Mouse (Mus musculus) bone marrow macrophage, adult 2 months (primary cell): ENCODE measurements around the gene Ankmy2. TPM values are rescaled to one million over a fixed set of nuclear protein-coding genes. Genes with fewer than 3 reads are reported as not detected.

Experiments used
- H3K27ac ChIP-seq: 2 replicates; pipeline ENCODE4 v1.5.1; 2012; ENCODE audit warnings: low read depth, low read length; ENCODE audit not compliant: insufficient read depth
- H3K4me1 ChIP-seq: 2 replicates; pipeline ENCODE4 v1.6.1; 2012; ENCODE audit warnings: low read length; ENCODE audit not compliant: control insufficient read depth, insufficient read depth
- H3K4me3 ChIP-seq: 2 replicates; pipeline ENCODE4 v1.5.1; 2012; ENCODE audit warnings: mild to moderate bottlenecking, low read length, moderate library complexity; ENCODE audit not compliant: insufficient read depth
- CTCF ChIP-seq: IDR thresholded peaks from 2 replicates; pipeline ENCODE4 v1.5.1; 2012; ENCODE audit warnings: low read depth, mild to moderate bottlenecking, low read length, moderate library complexity
- POLR2A ChIP-seq: IDR thresholded peaks from 2 replicates; pipeline ENCODE4 v1.6.1; 2012; ENCODE audit warnings: mild to moderate bottlenecking, low read depth, low read length, borderline replicate concordance
- polyA plus RNA-seq: library from polyadenylated mRNA; stranded (reverse); fragments of >200 nt; gene quantifications from 2 replicates; pipeline ENCODE4 v1.2.4, GENCODE M21; 2012; ENCODE audit not compliant: missing spikeins, insufficient read depth, insufficient read length

Gene Ankmy2
- polyA plus RNA-seq, 1 experiment = 17.2 TPM

GRCm38 (mm10) chr12:36132668-36133067 is 24.2 kb upstream of the Ankmy2 start:
- no peak overlapping the region for H3K4me3 ChIP-seq
- TF ChIP-seq CTCF = no peak
- no peak for TF ChIP-seq POLR2A
- H3K4me1 ChIP-seq = peaks cover 32% of the 10 kb centered on the region
- no peak overlapping the region for H3K27ac ChIP-seq

- Histone ChIP-seq H3K4me3 (no peak overlapping the region), H3K27ac (no peak overlapping the region), H3K4me1 (peaks cover 36% of the 10 kb centered on the region)
- TF ChIP-seq POLR2A (no peak), CTCF (no peak)
These were observed 23.4 kb upstream of the Ankmy2 start for GRCm38 (mm10) chr12:36133547-36133946.

GRCm38 (mm10) chr12:36134111-36134510 is 22.8 kb upstream of the Ankmy2 start:
- TF ChIP-seq POLR2A (no peak), CTCF (no peak)
- H3K4me1 ChIP-seq = peaks cover 36% of the 10 kb centered on the region
- H3K27ac ChIP-seq = no peak overlapping the region
- no peak overlapping the region for H3K4me3 ChIP-seq

DNA sequence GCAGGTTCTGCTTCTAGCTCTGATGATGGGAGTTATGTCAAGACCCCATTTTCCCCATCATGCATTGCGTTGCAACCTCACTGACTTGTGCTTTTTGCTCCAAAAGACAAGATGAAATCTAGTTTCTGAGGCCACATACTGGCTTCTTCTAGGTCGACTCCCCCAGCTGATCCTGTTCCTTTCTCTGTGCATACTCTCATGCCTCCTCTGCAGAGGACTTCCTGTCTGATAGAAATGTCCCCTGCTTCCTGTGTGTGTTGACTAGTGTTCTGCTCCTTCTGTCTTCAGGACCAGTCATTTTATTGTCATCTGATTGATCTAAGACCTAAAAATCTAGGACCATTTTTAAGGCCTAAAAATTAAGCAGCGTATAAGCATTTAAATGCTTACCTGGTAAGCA is 21.5 kb upstream of the Ankmy2 start:
- TF ChIP-seq CTCF (no peak), POLR2A (no peak)
- no peak overlapping the region for H3K27ac ChIP-seq
- H3K4me1 ChIP-seq = peaks cover 36% of the 10 kb centered on the region
- no peak overlapping the region for H3K4me3 ChIP-seq

GRCm38 (mm10) chr12:36136285-36136684 is 20.6 kb upstream of the Ankmy2 start:
- H3K27ac ChIP-seq = no peak overlapping the region
- H3K4me3 ChIP-seq = no peak overlapping the region
- TF ChIP-seq POLR2A (no peak), CTCF (no peak)
- H3K4me1 ChIP-seq = peaks cover 36% of the 10 kb centered on the region

DNA sequence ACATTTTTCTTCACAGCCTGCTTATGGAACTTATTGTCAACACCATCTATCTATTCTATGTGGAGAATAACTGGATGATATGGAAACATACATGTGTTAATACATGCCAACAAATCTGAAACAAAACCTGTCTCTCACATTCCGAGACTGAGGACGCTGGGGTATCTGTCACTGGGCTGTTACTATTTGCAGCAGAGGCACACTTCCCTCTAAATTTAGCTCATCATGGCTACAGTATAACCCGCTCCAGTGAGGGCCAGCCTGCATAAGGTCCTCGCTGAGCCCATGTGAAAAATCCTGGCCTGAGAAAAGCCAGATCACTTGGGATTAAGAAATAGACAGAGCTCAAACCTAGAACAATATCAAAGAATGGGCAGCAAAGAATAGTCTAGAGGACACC is 19.7 kb upstream of the Ankmy2 start:
- Histone ChIP-seq H3K27ac (no peak overlapping the region), H3K4me3 (no peak overlapping the region), H3K4me1 (peaks cover 36% of the 10 kb centered on the region)
- TF ChIP-seq POLR2A (no peak), CTCF (no peak)

- Histone ChIP-seq H3K4me3 (no peak overlapping the region), H3K4me1 (peaks cover 15% of the 10 kb centered on the region), H3K27ac (no peak overlapping the region)
- no peak for TF ChIP-seq CTCF
- no peak for TF ChIP-seq POLR2A
These were observed 16.5 kb upstream of the Ankmy2 start for GRCm38 (mm10) chr12:36140401-36140800.

DNA sequence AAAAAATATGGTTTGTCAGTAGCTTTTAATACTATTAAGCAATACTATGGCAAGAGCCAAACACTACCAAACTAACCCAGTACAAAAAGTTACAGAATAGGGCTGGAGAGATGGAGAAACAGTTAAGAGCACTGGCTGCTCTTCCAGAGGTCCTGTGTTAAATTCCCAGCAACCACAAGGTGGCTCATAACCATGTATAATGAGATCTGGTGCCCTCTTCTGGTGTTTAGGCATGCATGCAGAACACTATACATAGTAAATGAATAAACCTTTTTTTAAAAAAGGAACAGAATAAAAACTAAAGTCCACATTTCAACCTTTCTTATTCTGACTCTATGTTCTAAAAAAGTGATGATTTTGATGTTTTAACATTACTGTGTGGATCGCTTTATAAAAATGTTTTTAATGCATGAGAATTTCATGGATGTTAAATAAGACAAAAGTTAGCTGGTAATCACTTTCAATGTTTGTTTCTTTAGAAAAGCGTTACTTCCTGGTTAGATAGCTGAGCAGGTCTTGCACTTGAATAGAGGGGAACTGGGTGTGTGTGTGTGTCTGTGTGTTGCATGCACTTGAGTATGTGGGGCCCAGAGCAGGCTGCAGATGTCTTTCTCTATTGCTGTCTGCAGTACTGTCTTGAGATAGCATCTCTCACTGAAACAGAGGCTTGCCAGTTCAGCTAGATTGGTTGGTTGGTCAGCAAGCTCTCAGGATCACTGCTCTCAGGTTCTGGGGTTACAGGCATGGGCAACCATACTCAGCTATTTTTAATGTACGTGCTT is 10.5 kb upstream of the Ankmy2 start:
- Histone ChIP-seq H3K27ac (no peak overlapping the region), H3K4me3 (no peak overlapping the region), H3K4me1 (peaks cover 22% of the 10 kb centered on the region)
- no peak for TF ChIP-seq CTCF
- TF ChIP-seq POLR2A = no peak

- TF ChIP-seq CTCF (no peak), POLR2A (no peak)
- Histone ChIP-seq H3K27ac (no peak overlapping the region), H3K4me1 (peaks cover 35% of the 10 kb centered on the region), H3K4me3 (no peak overlapping the region)
These were observed 6.6 kb upstream of the Ankmy2 start for GRCm38 (mm10) chr12:36150265-36150664.

GRCm38 (mm10) chr12:36150737-36151136 is 6.2 kb upstream of the Ankmy2 start:
- Histone ChIP-seq H3K4me1 (peaks cover 34% of the 10 kb centered on the region), H3K4me3 (no peak overlapping the region), H3K27ac (no peak overlapping the region)
- no peak for TF ChIP-seq POLR2A
- no peak for TF ChIP-seq CTCF
